Mouse (Mus musculus) liver, adult (tissue): Measurements from ENCODE around the gene Cobll1.

Experiments used
- GATA4 ChIP-seq: IDR thresholded peaks from 2 replicates; pipeline ENCODE4 v1.6.1; 2014; ENCODE audit warnings: mild to moderate bottlenecking, low read length; ENCODE audit not compliant: insufficient replicate concordance

Cobll1 gene

DNA sequence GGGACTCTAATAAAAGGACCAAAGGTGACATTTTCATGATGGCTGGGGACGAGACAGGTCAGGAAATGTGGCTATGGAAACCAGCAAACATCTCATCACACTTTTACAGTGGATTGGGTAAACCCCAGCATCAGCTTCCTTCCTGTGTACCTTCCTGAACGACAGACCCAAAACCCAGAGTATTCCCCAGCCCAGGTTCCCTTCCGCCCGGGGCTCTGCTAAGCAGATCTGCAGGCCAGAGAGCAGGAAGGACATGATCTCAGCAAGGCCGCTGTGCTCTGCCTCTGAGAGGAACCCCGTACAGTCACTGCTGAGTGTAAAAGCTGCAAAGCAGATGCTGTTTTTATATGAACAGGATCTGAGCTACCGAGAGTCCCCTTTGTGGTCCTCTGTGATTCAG is 49.9 kb downstream of the Cobll1 start:
- TF ChIP-seq GATA4: no peak

- TF ChIP-seq GATA4: no peak
Observed at GRCm38 (mm10) chr2:65188585-65188984, 50.6 kb downstream of the Cobll1 start.

DNA sequence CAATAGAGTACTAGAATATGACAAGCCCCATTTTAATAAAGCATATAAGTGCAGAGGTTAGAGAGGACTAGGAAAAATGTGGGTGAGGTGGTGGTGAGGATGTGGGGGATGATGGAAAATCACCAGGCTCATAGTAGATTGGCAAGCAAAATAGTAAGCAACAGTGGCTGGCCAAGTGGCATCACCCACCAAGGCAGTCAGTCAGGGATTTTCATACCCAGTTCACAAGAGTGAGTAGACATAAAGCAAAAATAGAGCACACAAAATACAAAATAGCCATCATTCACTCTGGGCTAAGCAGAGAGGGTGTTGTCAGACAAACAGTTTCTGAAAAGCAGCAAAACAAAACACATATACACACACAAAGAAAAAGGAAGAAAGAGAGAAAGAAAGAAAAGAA is 51.6 kb downstream of the Cobll1 start:
- TF ChIP-seq GATA4: no peak

GRCm38 (mm10) chr2:65187164-65187563 is 52.0 kb downstream of the Cobll1 start:
- TF ChIP-seq GATA4: no peak

GRCm38 (mm10) chr2:65182747-65183146 is 56.5 kb downstream of the Cobll1 start:
- TF ChIP-seq GATA4: no peak

- no peak for TF ChIP-seq GATA4
Observed at GRCm38 (mm10) chr2:65181736-65182135, 57.5 kb downstream of the Cobll1 start.

- TF ChIP-seq GATA4: no peak
Observed at GRCm38 (mm10) chr2:65181066-65181716, 58.0 kb downstream of the Cobll1 start.

DNA sequence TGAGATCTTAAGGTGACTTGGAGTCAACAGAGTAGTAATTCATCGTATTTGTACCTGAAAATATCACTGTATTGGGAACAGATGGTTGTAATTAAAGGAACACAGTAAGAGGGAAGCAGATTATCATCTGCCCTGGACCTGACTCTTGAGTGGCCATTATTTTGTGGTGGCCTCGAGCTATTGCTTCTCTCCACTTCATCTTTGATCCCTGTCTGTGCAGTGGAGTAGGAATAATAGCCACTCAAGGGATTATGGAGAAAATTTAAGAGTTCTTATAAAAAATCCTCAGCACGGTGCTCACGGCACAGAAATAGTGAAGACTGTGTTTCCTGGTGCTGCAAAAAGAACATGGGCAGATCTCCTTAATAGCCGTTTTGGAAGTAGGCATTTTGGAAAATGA is 63.6 kb downstream of the Cobll1 start:
- no peak for TF ChIP-seq GATA4

DNA sequence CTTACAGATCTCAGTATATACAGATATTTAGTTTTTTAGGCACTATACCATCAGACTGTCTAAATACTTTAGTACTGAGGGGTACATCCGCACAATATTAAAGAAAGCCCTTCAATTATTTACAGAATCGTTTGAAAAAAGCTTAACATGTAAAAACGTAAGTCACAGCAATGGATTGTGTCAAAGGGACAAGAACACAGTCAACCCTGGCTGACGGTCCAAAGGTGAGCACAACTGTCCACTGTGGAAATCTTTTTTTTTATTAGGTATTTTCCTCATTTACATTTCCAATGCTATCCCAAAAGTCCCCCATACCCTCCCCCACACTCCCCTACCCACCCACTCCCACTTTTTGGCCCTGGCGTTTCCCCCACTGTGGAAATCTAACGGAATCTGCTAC is 67.1 kb downstream of the Cobll1 start:
- no peak for TF ChIP-seq GATA4

DNA sequence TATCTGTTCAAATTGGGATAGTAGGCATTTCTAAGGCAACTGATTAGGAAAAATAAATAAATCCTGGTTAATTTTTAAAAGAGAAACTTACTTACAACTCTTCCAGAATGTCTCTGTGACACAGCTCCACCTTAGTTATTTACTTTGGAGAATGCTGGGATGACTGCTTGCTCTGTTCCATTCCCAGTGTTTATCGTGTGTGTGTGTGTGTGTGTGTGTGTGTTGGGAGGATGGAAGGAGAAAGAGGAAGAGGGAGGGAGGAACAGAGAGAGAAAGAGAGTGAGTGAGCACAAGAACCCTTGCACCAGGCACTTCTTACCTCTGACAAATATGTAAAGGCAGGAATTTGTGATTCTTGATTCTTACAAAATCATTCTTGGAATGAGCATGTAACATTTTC is 67.7 kb downstream of the Cobll1 start:
- TF ChIP-seq GATA4: 0 out of 2 replicates have a peak, but pooled peaks have one; percentile 36

GRCm38 (mm10) chr2:65170693-65171456 is 68.3 kb downstream of the Cobll1 start:
- no peak for TF ChIP-seq GATA4

- TF ChIP-seq GATA4: no peak
Observed at GRCm38 (mm10) chr2:65170256-65170655, 68.9 kb downstream of the Cobll1 start.

- no peak for TF ChIP-seq GATA4
Observed at GRCm38 (mm10) chr2:65163990-65164389, 75.2 kb downstream of the Cobll1 start.

GRCm38 (mm10) chr2:65162625-65163024 is 76.6 kb downstream of the Cobll1 start:
- TF ChIP-seq GATA4: no peak

DNA sequence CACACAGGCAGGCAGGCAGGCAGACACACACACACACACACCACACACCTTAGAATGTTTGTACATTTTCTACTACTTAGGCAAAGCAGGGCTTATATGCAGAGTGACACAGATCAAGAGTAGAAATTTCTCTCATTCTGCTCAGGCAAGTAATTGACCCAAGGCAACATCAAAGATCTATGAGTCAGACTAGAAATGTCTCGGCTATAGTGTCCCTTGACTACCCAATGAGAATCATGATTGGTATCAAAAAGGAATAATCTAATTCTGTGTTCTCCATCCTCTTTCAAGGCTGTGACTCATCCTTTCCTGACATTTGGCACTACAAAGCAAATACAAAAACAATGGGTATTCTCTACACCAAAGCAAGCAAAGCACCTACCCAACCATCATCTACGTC is 77.5 kb downstream of the Cobll1 start:
- no peak for TF ChIP-seq GATA4

GRCm38 (mm10) chr2:65157981-65158651 is 81.1 kb downstream of the Cobll1 start:
- no peak for TF ChIP-seq GATA4

DNA sequence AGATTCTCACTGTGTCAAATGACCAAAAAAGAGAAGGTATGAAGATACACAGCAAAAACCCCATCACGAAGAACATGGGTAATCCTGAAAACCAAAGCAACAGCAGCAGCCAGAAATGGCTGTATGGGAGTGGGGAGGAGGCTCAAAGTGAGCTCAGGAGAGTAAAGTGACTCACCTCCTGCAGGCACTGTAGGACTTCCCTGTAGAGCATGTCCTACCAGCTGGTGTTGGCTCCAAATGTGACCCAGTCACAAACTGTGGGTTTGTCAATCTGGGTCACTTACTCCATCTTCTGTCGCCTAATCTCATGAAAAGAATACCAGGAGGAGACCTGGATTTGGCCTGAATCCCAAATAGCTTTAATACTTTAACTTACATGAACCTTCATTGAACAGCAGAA is 81.9 kb downstream of the Cobll1 start:
- no peak for TF ChIP-seq GATA4

DNA sequence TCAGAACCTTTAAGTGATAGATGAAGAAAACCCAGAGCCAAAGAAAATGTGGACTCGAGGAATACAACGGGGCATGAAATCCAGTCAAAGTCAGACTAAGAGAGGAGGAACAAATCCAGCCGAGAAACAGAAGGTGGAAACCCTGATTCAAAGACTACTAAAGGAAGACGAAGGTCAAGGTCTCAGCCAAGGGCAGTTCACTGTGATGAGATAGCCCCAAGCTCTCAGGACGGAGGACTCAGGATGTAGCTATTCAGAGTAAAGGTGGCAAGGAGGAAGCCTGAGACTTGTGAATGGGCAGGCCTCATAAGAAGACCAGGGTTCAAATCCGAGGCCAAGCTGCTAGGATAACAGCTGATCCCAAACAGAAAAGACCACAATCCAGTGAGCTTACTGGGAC is 90.3 kb downstream of the Cobll1 start:
- TF ChIP-seq GATA4: no peak
